Mouse (Mus musculus): ENCODE results near the gene Plcb4.

Gene Plcb4

GRCm38 (mm10) chr2:135856826-135857225 lies 198.0 kb downstream of the Plcb4 start:
- no peak for DNase-seq (ENCODE audit: low spot score)

- no peak for DNase-seq (ENCODE audit: low spot score)
These were observed 203.0 kb downstream of the Plcb4 start for GRCm38 (mm10) chr2:135861531-135862488.

GRCm38 (mm10) chr2:135862489-135863390 lies 203.9 kb downstream of the Plcb4 start:
- DNase-seq (ENCODE audit: low spot score): no peak

GRCm38 (mm10) chr2:135863391-135864076 lies 204.7 kb downstream of the Plcb4 start:
- no peak for DNase-seq (ENCODE audit: low spot score)

GRCm38 (mm10) chr2:135866421-135866820 lies 207.6 kb downstream of the Plcb4 start:
- DNase-seq (ENCODE audit: low spot score): no peak

- no peak for DNase-seq (ENCODE audit: low spot score)
These were observed 208.0 kb downstream of the Plcb4 start for GRCm38 (mm10) chr2:135866838-135867237.

- no peak for DNase-seq (ENCODE audit: low spot score)
These were observed 210.8 kb downstream of the Plcb4 start for GRCm38 (mm10) chr2:135869637-135870036.

- no peak for DNase-seq (ENCODE audit: low spot score)
These were observed 214.3 kb downstream of the Plcb4 start for GRCm38 (mm10) chr2:135873146-135873545.

- DNase-seq (ENCODE audit: low spot score): no peak
These were observed 214.9 kb downstream of the Plcb4 start for GRCm38 (mm10) chr2:135873761-135874160.

GRCm38 (mm10) chr2:135875549-135875948 lies 216.7 kb downstream of the Plcb4 start:
- no peak for DNase-seq (ENCODE audit: low spot score)

GRCm38 (mm10) chr2:135879356-135879755 lies 220.5 kb downstream of the Plcb4 start:
- no peak for DNase-seq (ENCODE audit: low spot score)

- DNase-seq (ENCODE audit: low spot score): no peak
These were observed 221.5 kb downstream of the Plcb4 start for GRCm38 (mm10) chr2:135880269-135880760.

- DNase-seq (ENCODE audit: low spot score): no peak
These were observed 224.5 kb downstream of the Plcb4 start for GRCm38 (mm10) chr2:135883359-135883758.

- DNase-seq (ENCODE audit: low spot score): no peak
These were observed 225.8 kb downstream of the Plcb4 start for GRCm38 (mm10) chr2:135884534-135885180.

- DNase-seq (ENCODE audit: low spot score): no peak
These were observed 226.8 kb downstream of the Plcb4 start for GRCm38 (mm10) chr2:135885607-135886006.

- DNase-seq (ENCODE audit: low spot score): no peak
These were observed 227.4 kb downstream of the Plcb4 start for GRCm38 (mm10) chr2:135886081-135886679.

GRCm38 (mm10) chr2:135887805-135888204 lies 229.0 kb downstream of the Plcb4 start:
- no peak for DNase-seq (ENCODE audit: low spot score)

GRCm38 (mm10) chr2:135888206-135888605 lies 229.4 kb downstream of the Plcb4 start:
- no peak for DNase-seq (ENCODE audit: low spot score)

- no peak for DNase-seq (ENCODE audit: low spot score)
These were observed 230.0 kb downstream of the Plcb4 start for GRCm38 (mm10) chr2:135888767-135889166.

GRCm38 (mm10) chr2:135890083-135890482 lies 231.3 kb downstream of the Plcb4 start:
- peak; percentile 2 for DNase-seq (ENCODE audit: low spot score)

GRCm38 (mm10) chr2:135891097-135891496 lies 232.3 kb downstream of the Plcb4 start:
- DNase-seq (ENCODE audit: low spot score): no peak
